Mouse (Mus musculus): ENCODE results near the gene Thpo. TPM values are rescaled to one million over a fixed set of nuclear protein-coding genes. Genes with fewer than 3 reads are reported as not detected.

The Thpo gene
- total and polyA plus RNA-seq, 3 experiments: not detected

DNA sequence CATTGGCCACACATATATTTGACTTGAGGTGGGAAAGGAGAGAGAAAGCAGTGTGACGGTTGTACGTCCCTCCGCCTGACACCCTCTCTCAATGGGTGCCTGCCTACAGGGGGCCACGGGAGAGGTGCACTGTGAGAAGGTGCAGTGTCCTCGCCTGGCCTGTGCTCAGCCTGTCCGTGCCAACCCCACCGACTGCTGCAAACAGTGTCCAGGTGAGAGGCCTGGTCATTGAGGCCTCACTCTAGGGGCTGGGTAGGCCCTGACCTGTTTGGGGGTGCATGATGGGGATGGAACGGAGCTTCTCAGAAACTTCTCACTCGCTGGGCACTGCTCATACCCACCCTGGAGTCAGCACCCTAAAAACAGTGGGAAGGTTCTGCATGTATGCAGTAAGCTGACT is 5.5 kb upstream of the Thpo start:
- Histone ChIP-seq H3K9me3 (replicated peaks; ENCODE audit: insufficient read depth, low read length) (no peaks in the 10 kb centered on the region), H3K79me2 (ENCODE audit: control insufficient read depth, insufficient read depth, low read length, poor library complexity) (no peaks in the 10 kb centered on the region), H3K27ac (ENCODE audit: control insufficient read depth, low read depth, low read length) (no peak overlapping the region), H3K9ac (ENCODE audit: control insufficient read depth, low read depth, low read length, poor library complexity, severe bottlenecking) (no peak overlapping the region), H3K4me1 (ENCODE audit: control insufficient read depth in 1 of 2, insufficient read depth in 2 of 2, low read length in 2 of 2) (no peaks in the 10 kb centered on the region), H3K36me3 (ENCODE audit: control insufficient read depth in 1 of 2, insufficient read depth in 2 of 2, low read length in 2 of 2) (no peaks in the 10 kb centered on the region), H3K27me3 (ENCODE audit: control insufficient read depth in 1 of 2, insufficient read depth in 2 of 2, low read length in 2 of 2) (no peaks in the 10 kb centered on the region; a peak in 1 of 4 replicates), H3K4me3 (ENCODE audit: control insufficient read depth in 1 of 2, insufficient read depth in 1 of 2, low read depth in 2 of 2, low read length in 2 of 2) (no peak overlapping the region)
- DNase-seq (ENCODE audit: low read depth, low spot score): no peak
- TF ChIP-seq HCFC1 (IDR thresholded peaks at IDR 0.05; ENCODE audit: low read depth, low read length) (no peak), ZNF384 (IDR thresholded peaks at IDR 0.05; ENCODE audit: low read depth, low read length) (no peak), MYB (IDR thresholded peaks at IDR 0.05; ENCODE audit: low read depth, low read length) (no peak), EP300 (IDR thresholded peaks at IDR 0.05; ENCODE audit: low read depth in 1 of 2, low read length in 2 of 2) (no peak), MAX (IDR thresholded peaks at IDR 0.05; ENCODE audit: low read length) (no peak), MXI1 (IDR thresholded peaks at IDR 0.05; ENCODE audit: low read depth, low read length) (no peak), MAFK (IDR thresholded peaks at IDR 0.05; ENCODE audit: borderline replicate concordance, low read depth, low read length) (no peak), NELFE (IDR thresholded peaks at IDR 0.05; ENCODE audit: low read depth, low read length) (no peak), GATA1 (IDR thresholded peaks at IDR 0.05; ENCODE audit: low read depth, low read length) (no peak), JUND (IDR thresholded peaks at IDR 0.05; ENCODE audit: low read depth, low read length) (no peak), ZMIZ1 (IDR thresholded peaks at IDR 0.05; ENCODE audit: low read depth, low read length) (no peak), ZKSCAN1 (IDR thresholded peaks at IDR 0.05; ENCODE audit: low read depth, low read length) (no peak), E2F4 (IDR thresholded peaks at IDR 0.05; ENCODE audit: borderline replicate concordance, low read depth, low read length) (no peak), ZC3H11A (IDR thresholded peaks at IDR 0.05; ENCODE audit: low read depth, low read length) (no peak), BHLHE40 (IDR thresholded peaks at IDR 0.05; ENCODE audit: borderline replicate concordance, low read depth, low read length) (no peak), CHD2 (IDR thresholded peaks at IDR 0.05; ENCODE audit: low read length) (no peak), GABPA (IDR thresholded peaks at IDR 0.05; ENCODE audit: low read depth, low read length) (no peak)

GRCm38 (mm10) chr16:20736823-20737222 is 2.5 kb upstream of the Thpo start:
- Histone ChIP-seq H3K4me3 (ENCODE audit: control insufficient read depth in 1 of 2, insufficient read depth in 1 of 2, low read depth in 2 of 2, low read length in 2 of 2) (no peak overlapping the region), H3K27me3 (ENCODE audit: control insufficient read depth in 1 of 2, insufficient read depth in 2 of 2, low read length in 2 of 2) (no peaks in the 10 kb centered on the region; a peak in 2 of 4 replicates), H3K9me3 (replicated peaks; ENCODE audit: insufficient read depth, low read length) (no peaks in the 10 kb centered on the region), H3K9ac (ENCODE audit: control insufficient read depth, low read depth, low read length, poor library complexity, severe bottlenecking) (no peak overlapping the region), H3K4me1 (ENCODE audit: control insufficient read depth in 1 of 2, insufficient read depth in 2 of 2, low read length in 2 of 2) (no peaks in the 10 kb centered on the region), H3K36me3 (ENCODE audit: control insufficient read depth in 1 of 2, insufficient read depth in 2 of 2, low read length in 2 of 2) (no peaks in the 10 kb centered on the region), H3K27ac (ENCODE audit: control insufficient read depth, low read depth, low read length) (no peak overlapping the region), H3K79me2 (ENCODE audit: control insufficient read depth, insufficient read depth, low read length, poor library complexity) (no peaks in the 10 kb centered on the region)
- TF ChIP-seq UBTF (IDR thresholded peaks at IDR 0.05; ENCODE audit: borderline replicate concordance, insufficient read depth, low read depth, low read length) (no peak), CTCF (IDR thresholded peaks at IDR 0.05 in 2 of 3, conservative IDR thresholded peaks at IDR 0.05 in 1 of 3; ENCODE audit: control insufficient read depth in 1 of 3, insufficient read depth in 1 of 3, low read depth in 2 of 3, low read length in 3 of 3, poor library complexity in 1 of 3, severe bottlenecking in 1 of 3) (no peak), MEF2A (IDR thresholded peaks at IDR 0.05; ENCODE audit: extremely low read depth, insufficient replicate concordance, low read depth, low read length, poor library complexity, severe bottlenecking) (no peak), RCOR1 (IDR thresholded peaks at IDR 0.05; ENCODE audit: low read depth, low read length) (no peak), ZC3H11A (IDR thresholded peaks at IDR 0.05; ENCODE audit: low read depth, low read length) (no peak), TAL1 (IDR thresholded peaks at IDR 0.05; ENCODE audit: low read length) (no peak), POLR2A (IDR thresholded peaks at IDR 0.05; ENCODE audit: control insufficient read depth in 1 of 2, insufficient read depth in 1 of 2, low read depth in 1 of 2, low read length in 2 of 2, poor library complexity in 1 of 2) (no peak), MYC (IDR thresholded peaks at IDR 0.05; ENCODE audit: low read depth, low read length) (no peak), JUND (IDR thresholded peaks at IDR 0.05; ENCODE audit: low read depth, low read length) (no peak), CHD2 (IDR thresholded peaks at IDR 0.05; ENCODE audit: low read length) (no peak)
- no peak for DNase-seq (ENCODE audit: low read depth, low spot score)

Measured in MEL (cell line).